Mouse (Mus musculus) kidney, embryonic 16.5 days (tissue): Measurements from ENCODE around the gene Atp5g1. TPM values are rescaled to one million over a fixed set of nuclear protein-coding genes. Genes with fewer than 3 reads are reported as not detected.

Experiments
- ATAC-seq: fragments of 200-750 bp; cut with Nextera tagmentation; 2 replicates; pipeline ENCODE4 v1.8.0; 2017; ENCODE audit warnings: moderate TSS enrichment; ENCODE audit not compliant: low FRiP score, low TSS enrichment
- H3K27ac ChIP-seq: fragments of 300-500 bp; sonication (generic); 2 replicates; pipeline ENCODE4 v1.5.1; 2014; ENCODE audit warnings: low read length
- H3K27me3 ChIP-seq: fragments of 300-500 bp; sonication (generic); 2 replicates; pipeline ENCODE4 v1.6.1; 2014; ENCODE audit warnings: low read length, control low read depth, mixed read lengths; ENCODE audit not compliant: insufficient read depth
- H3K36me3 ChIP-seq: fragments of 300-500 bp; sonication (generic); 2 replicates; pipeline ENCODE4 v1.6.1; 2014; ENCODE audit warnings: low read length, control low read depth, mixed read lengths; ENCODE audit not compliant: insufficient read depth
- H3K4me1 ChIP-seq: fragments of 300-500 bp; sonication (generic); 2 replicates; pipeline ENCODE4 v1.6.1; 2014; ENCODE audit warnings: low read length, control low read depth, mixed read lengths; ENCODE audit not compliant: insufficient read depth
- H3K4me2 ChIP-seq: fragments of 300-500 bp; sonication (generic); replicated peaks from 2 replicates; pipeline ENCODE4 v1.6.1; 2014; ENCODE audit warnings: low read depth, low read length
- H3K4me3 ChIP-seq: fragments of 300-500 bp; sonication (generic); 2 replicates; pipeline ENCODE4 v1.5.1; 2014; ENCODE audit warnings: mild to moderate bottlenecking, low read length
- H3K9ac ChIP-seq: fragments of 300-500 bp; sonication (generic); replicated peaks from 2 replicates; pipeline ENCODE4 v1.6.1; 2014; ENCODE audit warnings: low read length
- H3K9me3 ChIP-seq: fragments of 300-500 bp; sonication (generic); 2 replicates; pipeline ENCODE4 v1.6.1; 2016; ENCODE audit warnings: low read length, control low read depth
- WGBS: fragments of 180-500 bp; shearing (Covaris S2); extraction: QIAGEN DNeasy Blood & Tissue Kit; methylation state at CpG from one replicate; pipeline ENCODE4 v1.1.7; 2014; 5-methylcytosine and 5-hydroxymethylcytosine counted together
- polyA plus RNA-seq: library from polyadenylated mRNA; unstranded; fragments of >200 nt; fragmentation: Nextera tagmentation; extraction: Ambion mirVana; gene quantifications from 2 replicates; pipeline ENCODE4 v1.2.1, GENCODE M21; 2015

Atp5g1 gene
- polyA plus RNA-seq, 1 experiment from 2014 or later = 801 TPM

GRCm38 (mm10) chr11:96034116-96034515 is 41.4 kb downstream of the Atp5g1 start:
- Histone ChIP-seq H3K36me3 (0 out of 2 replicates have a peak, but pooled peaks cover under 1% of the 10 kb centered on the region), H3K27me3 (no peaks in the 10 kb centered on the region), H3K4me3 (peak overlapping the region; percentile 90), H3K9ac (peak overlapping the region; percentile 89), H3K4me2 (peak overlapping the region; percentile 79), H3K9me3 (no peaks in the 10 kb centered on the region), H3K27ac (no peak overlapping the region), H3K4me1 (peaks cover 15% of the 10 kb centered on the region)
- no peak for ATAC-seq
- WGBS = 46% methylated on average over 8 of the region's 8 CpGs

GRCm38 (mm10) chr11:96033264-96033663 is 42.2 kb downstream of the Atp5g1 start:
- Histone ChIP-seq H3K4me3 (no peak overlapping the region), H3K27ac (no peak overlapping the region), H3K27me3 (no peaks in the 10 kb centered on the region), H3K9ac (no peak overlapping the region), H3K4me2 (no peak overlapping the region), H3K9me3 (no peaks in the 10 kb centered on the region), H3K36me3 (no peaks in the 10 kb centered on the region), H3K4me1 (peaks cover 15% of the 10 kb centered on the region)
- WGBS = 94% methylated on average over 3 of the region's 3 CpGs
- ATAC-seq = no peak

GRCm38 (mm10) chr11:96031701-96032100 is 43.8 kb downstream of the Atp5g1 start:
- H3K27ac ChIP-seq = no peak overlapping the region

GRCm38 (mm10) chr11:96030571-96030970 is 44.9 kb downstream of the Atp5g1 start:
- H3K36me3 ChIP-seq = no peaks in the 10 kb centered on the region
- H3K4me3 ChIP-seq = no peak overlapping the region
- no peak overlapping the region for H3K27ac ChIP-seq
- no peaks in the 10 kb centered on the region for H3K9me3 ChIP-seq
- no peaks in the 10 kb centered on the region for H3K27me3 ChIP-seq
- WGBS = 86% methylated on average over 3 of the region's 3 CpGs
- no peak overlapping the region for H3K9ac ChIP-seq
- no peak for ATAC-seq
- no peak overlapping the region for H3K4me2 ChIP-seq
- peaks cover 10% of the 10 kb centered on the region for H3K4me1 ChIP-seq

More at GRCm38 (mm10) chr11:96031701-96032100, 43.8 kb downstream of the Atp5g1 start:
- no peak overlapping the region for H3K9ac ChIP-seq
- no peak overlapping the region for H3K4me3 ChIP-seq
- no peak for ATAC-seq
- H3K9me3 ChIP-seq = no peaks in the 10 kb centered on the region
- H3K4me1 ChIP-seq = peaks cover 15% of the 10 kb centered on the region
- H3K36me3 ChIP-seq = no peaks in the 10 kb centered on the region
- no peaks in the 10 kb centered on the region for H3K27me3 ChIP-seq
- 78% methylated on average over 2 of the region's 2 CpGs for WGBS
- H3K4me2 ChIP-seq = no peak overlapping the region

GRCm38 (mm10) chr11:96028130-96028529 is 47.3 kb downstream of the Atp5g1 start:
- no peak for ATAC-seq
- H3K9me3 ChIP-seq = no peaks in the 10 kb centered on the region
- H3K4me1 ChIP-seq = no peaks in the 10 kb centered on the region
- H3K4me2 ChIP-seq = no peak overlapping the region
- no peak overlapping the region for H3K27ac ChIP-seq
- H3K36me3 ChIP-seq = no peaks in the 10 kb centered on the region
- no peak overlapping the region for H3K9ac ChIP-seq
- H3K4me3 ChIP-seq = no peak overlapping the region
- 62% methylated on average over 5 of the region's 5 CpGs for WGBS
- no peaks in the 10 kb centered on the region for H3K27me3 ChIP-seq

- no peak overlapping the region for H3K4me3 ChIP-seq
- no peaks in the 10 kb centered on the region for H3K27me3 ChIP-seq
- H3K4me2 ChIP-seq = no peak overlapping the region
- H3K4me1 ChIP-seq = no peaks in the 10 kb centered on the region
- no peak overlapping the region for H3K27ac ChIP-seq
- WGBS = 58% methylated on average over 4 of the region's 4 CpGs
- H3K36me3 ChIP-seq = no peaks in the 10 kb centered on the region
- no peak for ATAC-seq
- no peak overlapping the region for H3K9ac ChIP-seq
- H3K9me3 ChIP-seq = no peaks in the 10 kb centered on the region
Measured at GRCm38 (mm10) chr11:96020622-96021021, 54.8 kb downstream of the Atp5g1 start.

Other genes with a start within 250 kb of the Atp5g1 start
- gene Gngt2, start 238.5 kb downstream of the Atp5g1 start, polyA plus RNA-seq = 21.0 and 24.2 TPM in 2 replicates
- gene Abi3, start 233.2 kb downstream of the Atp5g1 start, polyA plus RNA-seq = 11.7 and 14.1 TPM in 2 replicates
- gene B4galnt2, start 160.8 kb downstream of the Atp5g1 start, polyA plus RNA-seq = 1.4 and 1.9 TPM in 2 replicates
- gene Igf2bp1, start 69.7 kb downstream of the Atp5g1 start, polyA plus RNA-seq = 57.2 and 62.5 TPM in 2 replicates
- gene Gip, start 51.1 kb downstream of the Atp5g1 start, polyA plus RNA-seq = not detected in 2 replicates
- gene Snf8, start 40.8 kb downstream of the Atp5g1 start, polyA plus RNA-seq = 93.1 and 96.0 TPM in 2 replicates
- 38.7 and 42.0 TPM in 2 replicates for gene Ube2z, start 10.3 kb downstream of the Atp5g1 start, polyA plus RNA-seq
- gene Calcoco2, start 36.3 kb upstream of the Atp5g1 start, polyA plus RNA-seq = not detected in 2 replicates
- not detected in 2 replicates for gene Ttll6, start 58.1 kb upstream of the Atp5g1 start, polyA plus RNA-seq
- not detected in 2 replicates for gene Hoxb13, start 118.6 kb upstream of the Atp5g1 start, polyA plus RNA-seq
- gene Hoxb9, start 195.8 kb upstream of the Atp5g1 start, polyA plus RNA-seq = 21.5 and 24.5 TPM in 2 replicates
- gene Hoxb8, start 206.2 kb upstream of the Atp5g1 start, polyA plus RNA-seq = 9.5 and 12.9 TPM in 2 replicates
- gene Hoxb7, start 211.0 kb upstream of the Atp5g1 start, polyA plus RNA-seq = 60.9 and 68.3 TPM in 2 replicates
- gene Hoxb6, start 216.8 kb upstream of the Atp5g1 start, polyA plus RNA-seq = 50.3 and 55.7 TPM in 2 replicates
- 19.2 and 24.3 TPM in 2 replicates for gene Hoxb5, start 227.7 kb upstream of the Atp5g1 start, polyA plus RNA-seq
- 4.1 and 6.2 TPM in 2 replicates for gene Hoxb4, start 242.6 kb upstream of the Atp5g1 start, polyA plus RNA-seq
- 3.7 and 4.3 TPM in 2 replicates for gene Hoxb3, start 247.7 kb upstream of the Atp5g1 start, polyA plus RNA-seq